Mouse (Mus musculus): ENCODE measurements around the gene Arid1a. TPM values are rescaled to one million over a fixed set of nuclear protein-coding genes. Genes with fewer than 3 reads are reported as not detected.

The Arid1a gene
- total RNA-seq (2017) = 41.5 and 67.0 TPM in 2 replicates

GRCm38 (mm10) chr4:133756514-133757268 lies at the start of gene Arid1a:
Arid1a (minus strand) TSS chr4:133756769.
- peak; percentile 63 for ATAC-seq (replicated peaks; ENCODE audit: low read depth, poor library complexity, severe bottlenecking)

DNA sequence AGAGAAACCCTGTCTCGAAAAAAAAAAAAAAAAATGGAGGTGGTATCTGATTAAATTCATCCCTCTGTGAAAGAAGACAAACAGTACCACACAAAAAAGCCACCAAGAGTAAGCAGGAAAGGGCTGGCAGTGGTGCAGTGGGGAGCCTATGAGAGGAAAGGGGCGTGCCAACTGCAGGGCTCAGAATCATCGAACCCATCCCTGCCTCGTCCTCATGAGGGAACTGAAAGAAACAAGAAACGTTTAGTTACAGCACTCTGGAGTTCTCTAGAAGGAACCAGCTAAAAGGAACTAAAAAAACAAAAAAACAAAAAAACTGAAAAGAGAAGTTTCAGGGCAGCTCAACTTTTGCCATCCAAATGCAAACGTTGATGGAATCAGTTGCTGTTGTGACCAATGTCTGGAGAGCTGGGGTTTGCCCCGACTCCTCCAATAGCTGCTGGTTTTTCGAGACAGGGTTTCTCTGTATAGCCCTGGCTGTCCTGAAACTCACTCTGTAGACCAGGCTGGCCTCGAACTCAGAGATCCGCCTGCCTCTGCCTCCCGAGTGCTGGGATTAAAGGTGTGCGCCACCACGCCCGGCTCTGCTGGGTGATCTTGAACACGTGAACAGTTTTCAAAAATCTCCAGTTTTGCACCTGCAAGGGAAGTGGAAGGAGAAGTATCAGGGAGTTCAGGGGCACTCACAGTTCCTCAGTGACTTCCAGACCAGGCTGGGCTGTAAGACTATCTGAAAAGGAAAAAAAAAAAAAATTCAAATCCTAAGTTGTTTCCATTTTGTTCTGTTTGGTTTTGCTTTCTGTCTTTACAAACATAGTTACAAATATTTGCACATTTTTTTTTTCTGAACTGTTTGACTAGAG lies 48.1 kb upstream of the Arid1a start:
- peak; percentile 94 for ATAC-seq (replicated peaks; ENCODE audit: low read depth, poor library complexity, severe bottlenecking)

GRCm38 (mm10) chr4:133800589-133800988 lies 44.0 kb upstream of the Arid1a start:
- no peak for ATAC-seq (replicated peaks; ENCODE audit: low read depth, poor library complexity, severe bottlenecking)

DNA sequence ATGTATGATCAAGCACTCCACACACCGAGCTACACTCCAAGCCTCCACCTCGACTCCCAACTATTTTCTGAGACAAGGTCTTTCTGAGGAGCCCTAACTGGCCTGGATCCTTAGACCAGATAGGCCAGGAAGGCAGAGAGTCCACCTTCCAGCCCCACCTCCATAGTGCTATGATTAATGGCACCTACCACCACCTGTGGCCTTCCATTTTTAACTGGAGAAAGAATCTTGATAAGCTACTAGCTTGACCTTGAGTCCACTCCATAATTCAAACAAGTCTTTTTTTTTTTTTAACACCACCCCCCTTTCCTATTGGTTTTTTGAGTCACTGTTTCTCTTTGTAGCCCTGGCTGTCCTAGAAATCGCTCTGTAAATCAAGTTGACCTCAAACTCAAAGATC lies 36.7 kb upstream of the Arid1a start:
- no peak for ATAC-seq (replicated peaks; ENCODE audit: low read depth, poor library complexity, severe bottlenecking)

DNA sequence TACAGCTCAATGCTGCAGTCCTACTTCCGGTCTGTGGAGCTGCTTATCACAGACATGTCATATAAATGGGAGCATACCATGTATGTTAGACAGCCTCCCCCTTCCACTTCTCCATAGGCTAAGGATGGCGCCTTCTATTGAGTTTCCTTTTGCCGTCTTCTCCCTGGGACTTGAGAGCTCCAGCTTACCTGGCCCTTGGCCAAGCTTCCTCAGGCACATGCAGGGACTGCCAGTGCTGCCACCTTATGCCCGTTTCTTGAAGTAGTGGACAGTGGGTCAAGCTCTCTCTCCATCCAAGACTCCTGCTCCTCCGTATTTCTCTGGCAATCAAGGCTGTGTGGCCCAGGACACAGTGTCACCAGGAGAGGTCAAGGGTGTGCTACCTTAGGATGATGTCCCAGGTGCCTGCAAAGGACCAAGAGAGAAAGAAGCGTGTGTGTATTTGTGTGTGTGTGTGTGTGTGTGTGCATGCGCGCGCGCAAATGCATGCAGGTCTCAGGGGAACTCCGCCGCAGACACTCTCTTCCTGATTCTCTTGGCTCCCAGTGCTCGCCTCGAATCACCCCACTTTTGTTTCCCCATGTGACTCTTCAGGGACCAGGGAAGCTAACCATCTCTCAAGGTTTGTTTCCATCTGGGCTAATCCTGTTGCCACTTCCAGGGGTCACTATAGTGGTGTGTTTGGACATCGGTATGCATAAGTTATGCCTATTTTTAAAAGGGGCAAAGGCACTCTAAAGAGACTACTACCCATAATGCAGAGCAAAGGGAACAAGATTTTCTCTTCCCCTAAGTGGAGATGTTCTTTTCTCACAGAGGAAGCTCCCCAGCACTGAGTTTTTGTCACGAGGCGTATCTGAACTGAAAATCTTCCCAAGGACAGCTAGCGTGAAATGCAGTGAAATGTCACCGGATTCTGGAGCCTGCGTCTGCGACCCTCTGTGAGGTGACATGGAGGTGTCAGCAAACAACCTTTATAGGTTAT lies 18.3 kb upstream of the Arid1a start:
- peak; percentile 89 for ATAC-seq (replicated peaks; ENCODE audit: low read depth, poor library complexity, severe bottlenecking)

DNA sequence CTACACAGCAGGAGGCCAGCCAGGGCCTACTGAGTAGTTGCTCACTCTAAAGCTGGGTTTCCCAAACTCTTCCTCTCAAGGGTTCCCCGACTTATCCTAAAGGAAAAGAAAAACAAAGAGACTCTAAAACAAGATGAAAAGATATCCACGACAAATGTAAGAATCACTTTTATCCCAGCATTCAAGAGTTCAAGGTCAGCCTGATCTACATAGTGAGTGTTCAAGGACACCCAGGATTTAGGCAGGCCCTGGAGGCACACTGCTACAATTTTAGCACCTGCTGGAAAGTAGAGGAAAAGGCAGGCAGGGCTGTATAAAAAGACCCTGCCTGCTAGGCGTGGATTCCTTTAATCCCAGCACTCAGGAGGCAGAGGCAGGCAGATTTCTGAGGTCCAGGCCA lies 12.6 kb upstream of the Arid1a start:
- ATAC-seq (replicated peaks; ENCODE audit: low read depth, poor library complexity, severe bottlenecking) = no peak

- no peak for ATAC-seq (replicated peaks; ENCODE audit: low read depth, poor library complexity, severe bottlenecking)
These were observed 6.5 kb upstream of the Arid1a start for GRCm38 (mm10) chr4:133763112-133763511.

- no peak for ATAC-seq (replicated peaks; ENCODE audit: low read depth, poor library complexity, severe bottlenecking)
These were observed 3.1 kb upstream of the Arid1a start for GRCm38 (mm10) chr4:133759659-133760058.

- ATAC-seq (replicated peaks; ENCODE audit: low read depth, poor library complexity, severe bottlenecking) = peak; percentile 65
These were observed 783 bp upstream of the Arid1a start for GRCm38 (mm10) chr4:133757269-133757835.

- no peak for ATAC-seq (replicated peaks; ENCODE audit: low read depth, poor library complexity, severe bottlenecking)
These were observed 653 bp downstream of the Arid1a start for GRCm38 (mm10) chr4:133755861-133756371.

DNA sequence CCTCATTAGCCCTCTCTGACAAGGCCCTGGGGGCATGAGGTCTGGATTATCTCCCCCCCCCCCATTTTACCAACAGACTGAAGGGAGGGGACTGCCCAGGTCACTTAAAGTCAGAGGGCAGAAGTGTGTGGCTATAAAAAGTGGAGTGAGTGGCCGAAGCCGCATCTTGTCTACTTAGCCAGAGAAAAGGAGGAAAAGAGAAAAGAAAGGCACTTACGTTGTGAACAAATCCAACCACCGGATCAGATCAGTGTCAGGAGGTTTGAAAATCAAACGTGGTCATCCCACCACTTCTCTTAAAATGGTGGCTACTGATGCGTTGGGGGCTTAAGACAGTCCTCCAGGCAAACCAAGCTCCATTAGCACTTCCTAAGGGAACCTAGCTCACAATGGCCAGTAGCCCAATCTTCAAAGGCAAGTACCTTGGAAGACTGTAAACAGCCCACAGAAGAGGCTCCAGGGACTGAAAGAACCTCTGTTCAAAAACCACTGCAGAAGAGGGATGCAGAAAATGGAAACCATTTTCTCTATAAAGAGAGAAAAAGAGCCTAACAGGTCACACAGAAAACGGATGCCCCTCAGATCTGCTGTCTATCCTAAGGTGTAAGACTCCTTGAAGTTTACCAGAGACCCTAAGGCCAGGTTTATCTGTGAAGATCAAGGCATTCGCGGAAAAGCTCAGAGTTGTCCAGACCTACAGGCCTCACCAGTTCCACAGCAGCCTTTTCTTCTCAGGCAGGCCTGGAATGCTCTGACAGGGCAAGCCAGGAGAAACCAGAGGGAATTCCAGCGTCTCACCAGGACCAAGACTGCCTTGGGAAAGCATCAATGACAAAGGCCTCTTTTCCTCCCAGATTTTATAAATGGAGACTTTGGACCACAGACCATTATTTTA lies 1.5 kb downstream of the Arid1a start:
- no peak for ATAC-seq (replicated peaks; ENCODE audit: low read depth, poor library complexity, severe bottlenecking)

DNA sequence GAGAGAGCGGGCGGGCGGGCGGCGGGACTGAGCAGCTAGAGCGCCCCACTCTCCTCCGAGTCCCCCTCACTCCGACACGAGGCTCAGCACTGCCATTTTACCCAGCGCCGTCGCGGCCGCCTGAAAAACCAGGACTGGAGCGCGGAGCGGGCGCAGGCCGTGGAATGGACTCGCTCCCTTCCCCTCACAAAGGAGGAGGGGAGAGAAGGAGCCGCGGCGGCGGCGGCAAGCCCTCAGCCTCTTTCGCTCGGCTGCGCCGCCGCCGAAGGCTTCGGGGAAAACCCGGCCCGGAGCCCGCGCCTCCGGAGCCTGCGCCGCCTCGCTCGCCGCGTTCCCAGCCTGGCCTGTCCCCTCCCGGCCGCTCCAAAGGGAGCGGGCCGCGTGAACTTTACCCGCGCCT lies 2.3 kb downstream of the Arid1a start:
- ATAC-seq (replicated peaks; ENCODE audit: low read depth, poor library complexity, severe bottlenecking) = peak; percentile 57

GRCm38 (mm10) chr4:133753375-133754190 lies 3.0 kb downstream of the Arid1a start:
- no peak for ATAC-seq (replicated peaks; ENCODE audit: low read depth, poor library complexity, severe bottlenecking)

DNA sequence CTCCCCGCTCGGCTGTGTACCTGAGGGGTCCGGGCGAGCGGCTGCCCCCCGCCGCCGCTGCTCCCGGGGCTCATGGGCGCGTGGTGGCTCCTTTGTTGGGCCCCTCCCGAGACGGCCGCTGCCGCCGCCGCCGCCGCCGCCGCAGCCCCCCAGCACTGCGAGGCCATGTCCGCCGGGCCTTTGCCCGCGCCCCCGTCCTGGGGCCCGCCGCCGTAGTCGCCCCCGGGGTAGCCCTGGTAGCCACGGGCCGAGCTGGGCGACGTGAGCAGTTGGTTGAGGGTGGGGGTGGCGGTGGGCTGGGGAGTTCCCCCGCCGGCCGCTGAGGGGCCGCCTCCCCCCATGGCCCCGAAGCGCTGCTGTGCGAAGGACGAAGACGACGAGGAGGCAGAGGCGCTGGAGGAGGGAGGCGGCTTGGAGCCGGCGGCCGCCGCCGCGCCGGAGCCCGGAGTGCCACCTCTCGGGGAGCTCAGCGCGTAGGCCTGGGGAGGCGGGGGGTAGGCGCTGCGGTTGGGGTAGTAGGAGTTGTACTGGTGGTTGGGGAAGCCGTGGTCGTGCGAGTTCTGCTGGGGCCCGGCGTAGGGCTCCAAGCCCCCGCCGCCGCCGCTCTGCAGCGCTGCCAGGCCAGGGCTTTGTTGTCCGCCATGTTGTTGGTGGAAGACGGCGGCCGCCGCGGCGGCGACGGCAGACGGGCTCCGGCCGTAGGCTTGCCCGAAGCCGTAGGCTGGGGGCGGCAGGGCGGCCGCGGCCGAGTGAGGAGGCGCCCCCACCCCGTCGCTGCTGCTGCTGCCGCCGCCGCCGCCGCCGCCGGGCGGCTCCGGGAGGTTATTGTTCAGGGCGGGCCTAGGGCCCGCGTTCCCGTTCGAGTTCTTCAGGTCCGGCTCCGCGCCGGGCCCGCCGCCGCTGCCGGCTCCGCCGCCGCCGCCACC lies 3.9 kb downstream of the Arid1a start:
- no peak for ATAC-seq (replicated peaks; ENCODE audit: low read depth, poor library complexity, severe bottlenecking)

- peak; percentile 55 for ATAC-seq (replicated peaks; ENCODE audit: low read depth, poor library complexity, severe bottlenecking)
These were observed 4.8 kb downstream of the Arid1a start for GRCm38 (mm10) chr4:133751521-133752448.

Measured in common myeloid progenitor, adult 5-6 weeks (primary cell).